Mouse (Mus musculus): ENCODE measurements around the gene Cflar.
A peak's percentile ranks its signal among the peaks of the same experiment; 100 is the strongest.
"Not testable (repeated sequence)": the region's sequence is repeated elsewhere in the genome, so short reads cannot be mapped to it uniquely, and the experiment has no call there.

Cflar gene

DNA sequence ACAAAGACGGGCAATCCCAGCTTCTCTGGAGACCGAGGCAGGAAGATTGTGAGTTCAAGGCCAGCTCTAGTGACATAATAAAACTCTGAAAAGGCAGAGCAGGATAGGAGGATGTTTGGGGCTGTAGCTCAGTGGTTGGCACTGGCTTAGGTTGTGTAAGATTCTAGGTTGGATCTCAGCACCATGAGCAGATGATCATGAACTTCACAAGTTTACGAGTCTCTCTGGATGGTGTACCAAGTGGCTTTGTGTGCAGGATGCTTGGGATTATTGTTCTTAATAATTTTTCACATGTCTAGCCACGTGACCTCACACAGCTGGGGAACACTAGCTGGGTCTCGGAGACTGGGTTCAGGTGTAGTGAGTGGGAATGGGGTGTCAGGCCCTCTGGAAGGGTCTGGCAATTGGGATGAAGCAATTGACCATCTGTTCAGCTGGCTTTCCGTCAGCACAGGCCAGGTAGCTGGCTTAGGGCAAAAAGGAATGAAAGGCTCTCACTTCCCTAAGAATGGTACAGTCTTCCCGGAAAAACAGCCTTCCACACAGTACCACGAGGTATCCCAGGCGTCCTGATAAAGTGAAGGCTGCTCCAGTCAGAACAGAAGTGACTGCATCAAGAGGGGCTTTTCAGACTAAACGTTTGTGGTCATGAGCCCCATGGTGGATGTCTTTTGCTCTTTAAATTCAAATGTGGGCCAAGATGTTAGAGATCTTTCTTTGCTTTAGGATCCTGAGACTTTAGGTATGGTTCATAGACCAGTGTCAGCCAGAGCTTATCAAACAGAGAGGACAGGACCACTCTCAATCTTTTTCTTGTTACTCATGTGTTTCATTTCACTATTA, 16.7 kb downstream of the Cflar start:
- DNase-seq (ENCODE audit: low spot score): no peak

DNA sequence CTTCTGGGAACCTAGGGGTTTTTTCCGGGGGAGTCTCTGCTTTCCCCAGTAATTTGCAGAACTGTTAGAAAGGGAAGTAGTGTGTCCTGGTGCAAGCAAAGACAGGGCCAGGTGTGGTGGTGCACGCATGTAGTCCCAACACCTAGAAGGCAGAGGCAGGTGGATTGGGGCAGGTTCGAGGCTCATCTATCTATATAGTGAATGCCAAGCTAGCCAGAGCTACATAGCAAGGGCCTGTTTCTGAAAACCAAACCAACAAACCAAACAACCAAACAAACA, 17.2 kb downstream of the Cflar start:
- DNase-seq (ENCODE audit: low spot score): no peak

DNA sequence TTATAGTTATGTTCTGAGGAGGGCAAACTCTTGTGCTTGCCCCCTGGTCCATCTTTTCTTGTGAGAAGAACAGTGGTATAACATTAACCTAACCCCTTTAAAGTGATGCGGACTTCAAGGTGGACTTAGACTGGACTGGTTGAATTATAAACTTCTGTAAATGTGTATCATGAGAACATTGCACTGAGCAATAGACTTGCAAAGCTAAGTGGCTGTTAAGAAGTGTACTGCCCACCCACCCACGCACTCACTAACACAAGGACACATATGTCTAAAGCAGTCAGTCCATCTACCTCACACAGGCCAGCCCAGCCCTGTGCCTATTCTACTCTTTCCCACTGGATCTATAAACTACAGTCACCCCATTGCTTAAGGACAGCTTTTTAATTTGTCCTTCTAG, 22.3 kb downstream of the Cflar start:
- no peak for DNase-seq (ENCODE audit: low spot score)

DNA sequence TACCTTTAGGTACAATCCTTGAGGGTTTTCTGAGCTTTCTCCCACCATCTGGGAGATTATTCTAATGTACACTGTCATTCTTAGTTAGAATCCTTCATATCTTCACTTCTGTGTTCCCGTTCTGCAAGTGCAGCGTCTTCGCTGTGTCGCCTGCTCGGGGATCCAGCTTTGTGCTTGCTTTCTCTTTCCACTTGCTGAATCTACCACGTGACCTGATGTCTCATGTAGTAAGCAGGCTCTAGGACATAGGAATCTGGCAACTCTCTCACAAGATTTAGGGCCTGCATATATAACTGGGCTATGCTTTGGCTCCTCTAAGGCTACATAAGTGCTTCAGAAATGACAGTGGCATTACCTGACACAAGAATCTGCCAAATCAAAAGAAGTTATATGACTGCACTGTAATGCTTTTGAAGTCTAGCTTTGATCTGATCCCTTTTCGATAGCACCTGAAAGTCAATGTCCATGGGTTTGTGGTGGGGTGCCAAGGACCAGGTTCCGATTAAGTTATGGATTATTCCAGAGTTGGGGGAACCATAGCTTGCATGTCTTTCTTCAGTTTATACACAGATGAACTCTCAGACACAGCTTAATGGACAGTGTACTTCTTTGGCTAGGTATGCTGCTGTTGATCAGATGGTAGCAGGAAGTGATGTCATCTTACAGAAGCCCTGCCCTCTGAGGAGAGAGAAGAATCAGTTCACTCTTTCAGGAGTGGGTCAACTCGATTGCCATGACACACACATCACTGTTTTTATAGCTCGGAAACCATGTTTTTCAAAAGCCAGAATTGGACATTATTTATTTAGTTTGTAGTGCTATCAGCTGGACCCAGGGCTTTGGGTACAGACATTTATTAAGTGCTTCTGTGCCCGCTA, 23.0 kb downstream of the Cflar start:
- DNase-seq (ENCODE audit: low spot score): no peak

DNA sequence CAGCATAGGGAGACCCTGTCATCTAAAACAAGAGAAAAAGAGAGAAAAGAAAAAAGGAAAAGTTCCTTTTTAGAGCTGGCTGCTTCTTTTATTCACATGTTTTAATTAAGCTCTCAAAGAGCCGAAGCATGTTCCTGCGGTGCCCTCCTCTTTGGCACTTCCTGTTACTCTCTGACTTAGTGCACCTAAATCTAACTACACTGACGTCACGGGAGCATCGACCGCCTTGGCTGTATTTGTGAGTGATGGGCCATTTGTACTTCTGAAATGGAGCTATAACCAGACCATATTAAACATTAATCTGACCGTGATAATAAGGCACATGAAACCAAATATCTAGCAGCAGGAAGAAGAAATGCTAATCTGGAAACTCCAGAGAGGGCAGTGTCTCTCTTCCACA, 24.7 kb downstream of the Cflar start:
- no peak for DNase-seq (ENCODE audit: low spot score)

DNA sequence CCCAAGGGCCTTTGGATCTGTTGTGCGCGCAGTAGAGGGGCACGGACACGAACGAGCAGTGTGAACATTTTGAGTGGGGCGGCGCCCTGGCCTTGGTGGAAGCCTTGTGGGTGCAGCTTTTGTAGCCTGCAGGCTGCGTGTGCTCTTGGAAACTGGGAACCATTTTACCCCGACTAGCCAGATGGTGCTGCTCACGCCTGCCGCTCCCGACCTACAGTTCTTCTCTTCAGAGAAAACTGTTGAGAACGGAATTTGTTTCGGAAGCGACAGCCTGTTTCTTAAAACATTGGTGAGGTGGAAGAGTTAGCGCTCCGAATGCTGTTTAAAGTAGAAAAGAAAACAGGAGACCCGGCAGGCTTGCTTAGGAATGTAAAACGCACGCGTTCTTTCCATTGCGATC, 25.7 kb downstream of the Cflar start:
- no peak for DNase-seq (ENCODE audit: low spot score)

DNA sequence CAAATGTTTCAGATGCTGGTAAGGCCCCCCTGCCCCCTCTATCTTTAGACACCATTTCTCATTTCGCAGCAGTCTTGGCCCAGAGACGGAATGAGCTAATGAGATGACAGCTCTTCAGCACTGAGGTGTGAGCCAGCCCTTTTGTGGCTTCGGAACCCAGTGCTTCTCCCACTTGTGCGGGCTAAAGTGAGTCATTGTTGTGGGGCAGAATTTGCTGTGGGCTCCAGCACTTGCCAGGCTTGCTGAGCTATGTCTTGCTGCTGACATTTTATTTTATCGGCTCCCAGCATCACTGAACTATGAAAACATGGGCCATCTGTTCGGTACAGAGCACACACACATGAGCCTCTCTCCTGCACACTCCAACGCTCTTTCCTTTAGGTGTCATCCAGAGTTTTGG, 28.2 kb downstream of the Cflar start:
- no peak for DNase-seq (ENCODE audit: low spot score)

DNA sequence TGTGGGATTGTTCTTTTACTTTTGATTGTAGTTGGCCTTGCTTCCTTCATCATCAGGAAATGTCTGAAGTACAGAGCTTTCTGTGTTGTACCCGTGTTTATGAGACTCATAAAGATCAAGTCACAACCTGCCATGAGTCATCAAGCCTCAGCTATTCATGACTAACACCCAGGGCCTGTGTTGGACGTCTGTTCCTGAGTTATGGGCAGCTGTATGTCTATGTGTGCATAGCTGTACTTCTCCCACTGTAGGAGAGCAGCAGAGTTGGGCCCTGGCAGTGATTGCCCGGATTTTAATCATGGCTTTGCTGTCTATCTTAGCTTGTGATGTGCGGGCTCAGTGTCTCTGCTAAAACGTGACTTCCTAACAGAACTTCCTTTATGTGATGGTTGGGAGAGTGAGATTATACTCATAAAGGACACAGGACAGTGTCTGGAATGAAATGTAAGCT, 31.3 kb downstream of the Cflar start:
- DNase-seq (ENCODE audit: low spot score): no peak

DNA sequence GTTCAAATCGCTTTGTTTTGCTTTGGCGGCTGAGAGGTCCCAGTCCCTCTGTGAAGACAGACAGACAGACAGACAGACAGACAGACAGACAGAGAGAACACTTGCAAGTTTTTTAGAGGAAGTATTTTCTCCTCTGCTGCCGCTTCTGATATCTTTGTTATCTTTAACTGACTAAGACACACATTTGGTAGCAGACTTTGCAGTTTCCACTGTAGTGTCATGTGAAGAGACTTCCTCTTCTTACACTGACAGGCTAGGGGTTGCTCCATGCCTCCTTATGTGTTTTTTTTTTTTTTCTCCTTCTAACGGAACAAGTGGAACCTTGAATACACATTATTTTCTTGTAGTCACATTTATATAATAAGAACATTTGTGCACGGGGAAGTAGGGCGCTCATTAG, 31.9 kb downstream of the Cflar start:
- no peak for DNase-seq (ENCODE audit: low spot score)

DNA sequence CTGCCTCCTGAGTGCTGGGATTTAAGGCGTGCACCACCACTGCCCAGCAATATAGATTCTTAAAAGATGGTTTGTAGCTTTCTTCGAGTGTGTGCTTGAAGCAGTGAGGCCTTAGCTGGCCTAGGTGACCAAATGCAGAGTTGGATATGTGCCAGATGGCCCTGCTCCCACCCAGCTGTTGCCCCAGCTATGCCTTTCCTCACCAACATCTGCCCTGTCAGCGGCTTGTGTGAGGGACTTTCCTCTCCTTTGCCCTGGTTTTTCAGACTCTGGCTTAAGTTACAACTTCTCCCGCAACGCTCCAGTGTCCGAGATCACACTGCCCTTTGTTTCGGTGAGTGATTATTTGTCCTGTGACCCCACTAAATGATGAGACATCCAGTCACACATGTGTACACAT, 33.3 kb downstream of the Cflar start:
- no peak for DNase-seq (ENCODE audit: low spot score)

DNA sequence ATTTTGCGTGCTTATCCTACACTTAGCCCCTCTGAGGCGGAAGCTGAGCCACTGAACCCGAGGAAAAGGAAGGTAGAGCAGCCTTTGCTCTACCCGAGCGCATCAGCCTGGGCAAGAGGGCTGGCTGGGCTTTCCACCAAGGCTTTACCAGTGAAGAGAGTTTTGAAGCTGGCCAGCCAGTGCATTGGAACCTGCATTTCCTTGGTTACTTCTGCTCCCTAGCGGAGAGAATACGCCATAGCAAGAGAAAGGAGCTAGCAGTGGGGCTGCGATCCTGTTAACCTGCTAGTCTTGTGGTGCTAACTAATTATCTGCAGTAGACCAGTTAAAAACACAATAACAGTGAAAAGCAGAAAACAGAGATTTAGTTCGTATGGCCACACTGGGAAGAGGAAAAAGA, 35.6 kb downstream of the Cflar start:
- DNase-seq (ENCODE audit: low spot score): no peak

DNA sequence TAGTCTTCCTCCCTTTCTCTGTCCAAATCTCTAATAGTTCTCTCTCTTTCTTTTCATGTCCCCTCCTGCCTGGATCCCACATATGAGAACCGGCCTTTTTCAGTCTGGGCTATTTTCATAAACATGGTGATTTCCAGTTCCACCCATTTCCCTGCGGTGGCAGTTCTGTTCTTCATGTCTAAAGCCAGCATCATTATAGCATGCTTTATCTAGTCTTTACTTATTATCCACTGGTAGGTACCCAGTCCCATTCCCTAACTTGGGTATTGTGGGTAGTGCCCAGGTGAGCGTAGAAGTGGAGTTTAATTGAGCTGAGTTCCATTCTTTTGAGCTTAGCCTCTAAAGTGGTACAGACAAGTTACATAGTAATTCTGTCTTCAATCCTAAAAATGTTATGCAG, 48.1 kb downstream of the Cflar start:
- no peak for DNase-seq (ENCODE audit: low spot score)

DNA sequence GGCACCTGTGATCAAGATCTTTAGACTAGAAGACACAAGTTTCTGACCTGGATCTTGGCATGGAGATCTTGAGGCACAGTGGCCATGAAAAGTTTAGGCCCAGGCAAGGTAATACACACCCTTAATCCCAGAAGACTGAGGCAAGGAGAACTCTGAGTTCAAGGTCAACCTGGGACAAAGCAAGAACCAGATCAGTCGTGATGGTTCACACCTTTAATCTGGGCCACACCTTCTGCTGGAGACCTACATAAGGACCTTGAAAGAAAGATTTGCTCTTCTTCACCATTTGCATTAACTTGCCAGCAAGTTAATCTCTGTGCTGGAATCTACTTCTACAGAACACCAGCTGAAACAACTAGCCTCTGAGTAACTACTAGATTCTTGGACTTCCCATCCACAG, 49.3 kb downstream of the Cflar start:
- no peak for DNase-seq (ENCODE audit: low spot score)

DNA sequence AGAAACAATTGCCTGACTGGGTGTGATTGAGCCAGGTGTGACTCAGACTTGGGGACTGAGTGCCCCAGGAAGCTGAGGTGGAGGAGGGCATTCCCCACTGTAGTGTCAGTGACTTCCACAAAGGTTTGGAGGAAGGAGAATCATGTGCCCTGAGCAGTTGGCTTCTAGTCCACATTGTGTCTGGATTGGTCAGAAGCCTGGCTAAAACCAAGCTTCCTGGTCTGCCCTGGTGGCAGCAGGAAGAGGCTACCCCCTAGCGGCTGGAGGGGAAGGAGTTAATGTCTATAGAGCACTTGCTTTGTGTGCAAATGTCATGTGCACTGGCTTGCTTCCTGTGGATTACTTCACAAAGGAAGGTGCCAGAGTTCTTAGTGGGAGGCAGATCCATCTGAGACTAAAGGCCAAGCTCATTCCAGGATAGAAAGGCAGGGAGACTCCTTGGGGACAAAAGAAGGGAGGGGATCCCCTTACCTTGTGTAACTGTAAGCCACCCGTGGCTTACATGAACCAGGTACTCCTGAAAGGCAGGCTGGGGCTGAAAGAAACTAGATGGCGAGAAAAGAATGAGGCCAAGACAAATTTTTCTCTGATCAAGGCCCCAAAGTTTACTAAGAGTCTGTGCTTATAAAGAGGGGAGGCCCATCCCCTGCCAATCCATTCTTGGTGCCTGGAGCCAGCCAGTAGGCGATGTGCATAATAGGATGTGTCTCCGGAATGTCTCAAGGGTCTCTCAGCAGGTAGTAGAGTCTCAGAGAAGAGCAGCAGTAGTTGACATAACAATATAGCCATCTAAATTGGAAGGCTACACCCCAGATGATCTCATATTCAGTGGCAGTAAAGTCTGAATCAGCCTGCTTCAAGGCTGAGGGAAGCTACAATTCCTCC, 50.3 kb downstream of the Cflar start:
- DNase-seq (ENCODE audit: low spot score): not testable (repeated sequence)

DNA sequence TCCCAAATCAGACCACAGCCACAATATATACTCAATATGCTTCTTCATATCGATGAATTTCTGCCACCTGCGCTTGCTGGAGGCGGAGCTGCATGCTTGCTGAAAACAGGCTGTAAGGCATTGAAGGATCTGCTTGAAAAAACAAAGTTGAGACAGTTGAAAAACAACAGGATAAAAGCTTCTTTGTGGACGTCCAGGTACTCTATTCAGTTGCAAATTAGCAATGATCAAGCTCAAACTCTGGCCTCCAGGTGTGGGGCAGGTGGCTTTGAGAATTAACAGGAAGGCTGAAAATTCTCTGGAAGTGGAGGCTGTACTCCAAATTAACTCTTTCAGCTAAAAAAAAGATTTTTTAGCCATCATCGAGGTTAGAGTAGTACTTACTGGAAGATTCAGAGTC, 51.3 kb downstream of the Cflar start:
- DNase-seq (ENCODE audit: low spot score): no peak

DNA sequence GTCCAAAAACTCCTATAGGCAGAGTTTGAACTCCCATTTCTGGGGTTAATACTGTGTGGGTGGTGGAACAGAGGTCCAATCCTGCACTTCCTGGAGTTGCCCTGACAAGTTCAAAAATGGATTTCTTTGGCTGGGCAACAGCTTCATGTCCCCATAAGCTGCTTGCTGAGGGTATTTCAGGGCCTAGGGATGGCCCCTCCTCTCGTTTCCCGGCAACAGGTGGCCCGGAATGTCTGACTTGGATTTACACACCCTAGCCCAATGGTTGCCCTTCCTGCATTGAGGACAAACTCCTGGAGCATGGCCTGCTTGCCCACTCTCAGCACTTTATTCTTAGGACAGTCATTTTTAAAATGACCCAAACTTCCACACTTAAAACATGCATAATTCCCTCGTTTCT, 55.1 kb downstream of the Cflar start:
- not testable (repeated sequence) for DNase-seq (ENCODE audit: low spot score)

DNA sequence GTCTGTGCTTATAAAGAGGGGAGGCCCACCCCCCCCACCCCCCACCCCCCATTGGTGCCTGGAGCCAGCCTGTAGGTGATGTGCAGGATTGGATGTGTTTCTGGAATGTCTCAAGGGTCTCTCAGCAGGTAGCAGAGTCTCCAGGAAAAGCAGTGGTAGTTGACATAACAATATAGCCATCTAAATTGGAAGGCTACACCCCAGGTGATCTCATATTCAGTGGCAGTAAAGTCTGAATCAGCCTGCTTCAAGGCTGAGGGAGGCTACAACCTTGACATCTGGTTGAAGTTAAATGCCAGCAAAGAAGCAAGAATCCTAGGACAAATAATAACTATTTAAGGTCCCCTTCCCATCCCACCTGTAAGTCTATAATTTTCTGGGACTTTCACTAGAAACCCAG, 57.8 kb downstream of the Cflar start:
- DNase-seq (ENCODE audit: low spot score): no peak

DNA sequence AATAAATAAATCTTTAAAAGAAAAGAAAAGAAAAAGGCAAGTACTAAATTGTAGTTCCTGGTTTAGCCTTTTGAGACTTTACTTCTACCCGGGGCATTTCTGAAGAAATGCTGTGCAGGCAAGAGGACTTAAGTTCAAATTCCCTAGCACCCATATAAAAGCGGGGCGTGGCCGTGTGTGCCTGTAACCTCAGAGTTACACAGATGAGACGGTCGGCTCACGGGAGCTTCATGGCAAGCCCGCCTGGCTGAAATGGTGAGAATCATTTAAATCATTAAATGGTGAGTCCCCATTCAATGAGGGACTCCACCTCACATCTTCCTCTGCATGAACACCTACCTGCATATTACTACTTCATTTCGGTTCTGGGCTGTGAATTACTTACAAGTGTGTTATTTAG, 58.4 kb downstream of the Cflar start:
- DNase-seq (ENCODE audit: low spot score): no peak

DNA sequence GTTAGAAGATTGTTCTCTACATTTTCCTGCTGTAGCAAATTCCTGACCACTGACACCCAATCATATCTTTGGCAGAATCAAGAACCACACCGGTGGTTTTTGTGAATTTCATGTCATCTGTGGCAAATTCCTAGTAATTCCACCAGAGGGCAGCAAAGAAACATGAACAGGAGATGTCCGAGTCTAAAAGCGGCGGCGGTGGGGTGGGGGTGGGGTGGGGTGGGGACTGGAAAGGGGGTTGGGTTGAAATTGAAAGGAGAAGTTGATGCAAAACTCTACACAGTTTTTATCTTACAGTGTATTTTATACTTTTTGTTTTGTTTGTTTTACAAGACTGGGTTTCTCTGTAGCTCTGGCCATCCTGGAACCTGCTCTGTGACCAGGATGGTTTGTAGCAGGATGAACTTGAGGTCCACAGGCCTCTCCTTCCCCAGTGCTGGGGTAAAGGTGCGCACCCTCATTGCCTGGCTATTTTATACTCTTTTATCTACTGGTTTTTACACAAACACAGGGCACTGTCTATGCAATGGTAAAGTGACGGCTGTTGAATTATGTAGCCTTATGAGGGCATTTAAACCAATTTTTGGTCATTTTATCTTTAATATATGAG, 58.9 kb downstream of the Cflar start:
- DNase-seq (ENCODE audit: low spot score): peak; percentile 52

DNA sequence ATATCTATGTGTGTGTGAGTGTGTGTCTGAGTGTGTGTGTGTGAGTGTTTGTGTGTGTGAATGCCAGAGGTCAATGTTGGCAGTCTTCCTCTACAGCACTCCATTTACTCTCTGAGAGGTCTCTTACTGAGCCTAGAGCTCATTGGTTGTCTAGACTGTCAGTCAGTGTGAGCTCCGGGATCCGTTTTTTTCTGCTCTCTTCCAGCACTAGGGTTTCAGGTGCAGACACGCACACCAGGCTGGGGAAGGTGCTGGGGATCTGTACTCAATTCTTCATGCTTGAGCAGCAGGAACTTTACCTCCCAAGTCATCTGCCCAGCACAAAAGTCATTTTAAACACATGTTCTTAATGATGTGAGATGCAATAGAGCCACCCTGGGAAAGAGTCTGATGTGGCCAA, 60.8 kb downstream of the Cflar start:
- DNase-seq (ENCODE audit: low spot score): no peak

DNA sequence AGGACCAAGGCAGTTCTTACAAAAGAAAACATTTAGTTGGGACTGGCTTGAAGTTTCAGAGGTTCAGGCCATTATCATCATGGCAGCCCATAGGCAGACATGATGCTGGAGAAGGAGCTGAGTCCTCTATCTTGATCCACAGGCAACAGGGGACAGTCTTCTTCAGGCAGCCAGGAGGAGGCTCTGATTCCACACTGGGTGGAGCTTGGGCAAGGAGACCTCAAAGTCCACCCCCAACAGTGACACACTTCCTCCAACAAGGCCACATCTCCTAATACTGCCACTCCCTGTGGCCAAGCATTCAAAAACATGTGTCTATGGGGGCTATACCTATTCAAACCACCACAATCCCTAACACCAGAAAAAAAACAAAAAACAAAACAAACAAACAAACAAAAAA, 62.0 kb downstream of the Cflar start:
- no peak for DNase-seq (ENCODE audit: low spot score)

DNA sequence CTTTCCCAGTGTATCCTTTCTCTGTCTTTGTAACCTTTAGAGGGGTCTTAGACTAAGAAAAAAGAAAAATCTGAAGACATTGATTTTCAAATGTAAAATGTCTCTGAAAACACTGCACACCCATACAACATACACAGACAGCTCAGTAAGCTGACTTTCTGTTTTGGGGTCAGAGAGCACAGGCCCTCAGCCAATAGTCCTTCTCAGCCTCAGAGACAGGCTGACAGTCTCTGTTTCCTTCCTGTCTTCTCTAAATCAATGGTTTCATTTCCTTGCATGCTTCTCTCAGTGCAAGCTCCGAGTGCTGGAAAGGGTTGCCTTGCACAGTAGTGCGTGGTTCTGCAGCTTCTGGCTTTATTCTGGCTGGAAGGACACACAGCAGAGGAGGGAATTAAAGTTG, 62.6 kb downstream of the Cflar start:
- no peak for DNase-seq (ENCODE audit: low spot score)

Measured in ovary, postnatal 14 days (tissue).